Mouse (Mus musculus) heart, adult 2 months (tissue): ENCODE measurements around the gene Olfr1118.

ENCODE experiments used
- CTCF ChIP-seq: fragments of 200-600 bp; IDR thresholded peaks from 2 replicates; pipeline ENCODE4 v1.8.1; 2022; ENCODE audit warnings: antibody characterized with exemption, mild to moderate bottlenecking, moderate library complexity
- EP300 ChIP-seq: fragments of 200-500 bp; IDR thresholded peaks from 2 replicates; pipeline ENCODE4 v1.6.1; 2011; ENCODE audit warnings: low read depth, low read length, control low read depth; ENCODE audit not compliant: insufficient read depth
- POLR2A ChIP-seq: fragments of 200-500 bp; IDR thresholded peaks from 2 replicates; pipeline ENCODE4 v1.6.1; 2011; ENCODE audit warnings: mild to moderate bottlenecking, low read depth, low read length, control low read depth; ENCODE audit not compliant: insufficient read depth

GRCm38 (mm10) chr2:87267234-87267633 is 40.1 kb upstream of the Olfr1118 start, which contains the start of gene Olfr1116:
- no peak for TF ChIP-seq CTCF
- no peak for TF ChIP-seq POLR2A
- TF ChIP-seq EP300 = no peak
